Mouse (Mus musculus): ENCODE measurements around the gene Cldn22. TPM values are rescaled to one million over a fixed set of nuclear protein-coding genes. Genes with fewer than 3 reads are reported as not detected.

Cldn22 gene
- polyA plus RNA-seq (2015; fragmentation: Nextera tagmentation; extraction: Ambion mirVana), result not detected in 2 replicates

DNA sequence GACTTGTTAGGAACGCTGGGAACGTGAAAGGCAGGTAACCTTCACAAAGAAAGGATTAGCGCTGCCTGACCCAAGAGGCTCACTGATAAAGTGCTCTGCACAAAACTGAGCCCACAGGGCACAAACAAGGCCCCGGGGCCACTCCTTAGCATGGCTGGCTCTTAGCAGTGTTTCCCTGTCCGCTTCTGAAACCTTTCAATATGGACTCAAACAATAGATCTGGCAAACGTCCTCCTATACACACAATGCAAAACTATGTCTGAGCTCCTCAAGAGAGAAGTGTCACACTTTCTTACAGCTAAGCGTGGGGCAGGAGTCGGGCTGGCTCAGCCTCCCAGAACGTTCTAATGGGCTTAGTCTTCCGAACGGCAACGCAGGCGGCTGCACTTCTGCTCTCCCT lies at the start of gene Cldn22:
TSS of gene Cldn22 (plus strand) at position 301 of the 400 bp plus-strand sequence.
- ATAC-seq, result no peak
- no peaks in the 10 kb centered on the region for H3K9me3 ChIP-seq (ENCODE audit: low read length)
- no peak within 1 kb of the TSS for H3K9ac ChIP-seq (replicated peaks)
- no peaks in the 10 kb centered on the region for H3K27me3 ChIP-seq (ENCODE audit: insufficient read depth, low read length)
- no peaks in the 10 kb centered on the region for H3K36me3 ChIP-seq (replicated peaks; ENCODE audit: insufficient read depth, low read length)
- no peaks in the 10 kb centered on the region for H3K4me1 ChIP-seq (ENCODE audit: insufficient read depth)
- WGBS (ENCODE audit: insufficient replicate concordance), result 76% methylated on average over 13 of the region's 13 CpGs
- TF ChIP-seq EP300 (IDR thresholded peaks at IDR 0.05; ENCODE audit: low read depth) (no peak), CTCF (IDR thresholded peaks at IDR 0.05; ENCODE audit: low read depth) (no peak)
- no peak within 1 kb of the TSS for H3K4me3 ChIP-seq (ENCODE audit: low read depth, low read length)
- no peak for DNase-seq
- H3K27ac ChIP-seq (ENCODE audit: low read depth), result no peak within 1 kb of the TSS
- H3K4me2 ChIP-seq (ENCODE audit: low read depth, low read length), result no peak within 1 kb of the TSS

DNA sequence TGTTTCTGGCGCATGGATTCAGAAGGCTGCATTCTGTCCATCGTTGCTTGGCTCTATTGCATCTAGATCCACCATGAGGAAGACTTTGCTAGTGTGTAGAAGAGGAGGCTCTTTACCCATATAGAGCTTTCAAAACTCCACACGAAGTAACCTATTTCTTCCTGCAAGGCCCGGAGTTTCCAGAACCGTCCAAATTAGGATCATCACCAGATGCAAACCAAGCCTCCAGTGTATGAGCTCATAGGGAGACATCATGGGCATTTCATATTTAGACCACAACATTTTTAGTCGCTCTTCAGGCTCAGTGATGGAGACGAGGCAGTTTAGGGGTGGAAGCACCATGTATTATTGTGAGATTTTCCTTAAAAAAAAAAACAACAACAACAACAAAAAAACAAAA lies 46.9 kb upstream of the Cldn22 start:
- Histone ChIP-seq H3K9ac (replicated peaks) (no peak overlapping the region), H3K4me1 (ENCODE audit: insufficient read depth) (no peaks in the 10 kb centered on the region), H3K27ac (ENCODE audit: low read depth) (no peak overlapping the region), H3K27me3 (ENCODE audit: insufficient read depth, low read length) (no peaks in the 10 kb centered on the region), H3K4me3 (ENCODE audit: low read depth, low read length) (no peak overlapping the region), H3K9me3 (ENCODE audit: low read length) (no peaks in the 10 kb centered on the region), H3K36me3 (replicated peaks; ENCODE audit: insufficient read depth, low read length) (no peaks in the 10 kb centered on the region), H3K4me2 (ENCODE audit: low read depth, low read length) (no peak overlapping the region)
- ATAC-seq, result no peak
- DNase-seq, result no peak
- TF ChIP-seq CTCF (IDR thresholded peaks at IDR 0.05; ENCODE audit: low read depth) (no peak), EP300 (IDR thresholded peaks at IDR 0.05; ENCODE audit: low read depth) (no peak)
- 87% methylated on average over 7 of the region's 7 CpGs for WGBS (ENCODE audit: insufficient replicate concordance)

DNA sequence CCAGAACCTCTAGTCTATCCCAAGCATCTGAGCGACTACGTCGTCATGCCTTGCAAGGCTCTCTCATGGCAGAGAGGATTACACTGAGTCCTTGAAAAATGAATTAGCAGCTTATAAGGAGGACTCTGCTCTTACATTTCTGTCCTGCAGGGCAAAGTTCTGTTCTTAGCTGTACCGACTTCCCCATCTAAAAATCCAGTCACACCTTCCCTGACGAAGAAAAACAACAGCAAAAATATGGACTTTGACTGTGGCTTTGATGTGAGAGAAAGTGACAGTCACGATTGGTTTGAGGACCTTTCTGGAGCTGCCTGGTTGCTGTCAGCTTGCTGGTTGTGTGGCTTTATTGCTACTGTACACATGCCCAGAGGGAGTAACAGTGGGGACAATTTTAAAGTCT lies 44.7 kb upstream of the Cldn22 start:
- DNase-seq (no peak), ATAC-seq (no peak)
- Histone ChIP-seq H3K4me2 (ENCODE audit: low read depth, low read length) (no peak overlapping the region), H3K9me3 (ENCODE audit: low read length) (no peaks in the 10 kb centered on the region), H3K9ac (replicated peaks) (no peak overlapping the region), H3K4me1 (ENCODE audit: insufficient read depth) (no peaks in the 10 kb centered on the region), H3K27me3 (ENCODE audit: insufficient read depth, low read length) (no peaks in the 10 kb centered on the region), H3K36me3 (replicated peaks; ENCODE audit: insufficient read depth, low read length) (no peaks in the 10 kb centered on the region), H3K27ac (ENCODE audit: low read depth) (no peak overlapping the region), H3K4me3 (ENCODE audit: low read depth, low read length) (no peak overlapping the region)
- TF ChIP-seq EP300 (IDR thresholded peaks at IDR 0.05; ENCODE audit: low read depth) (no peak), CTCF (IDR thresholded peaks at IDR 0.05; ENCODE audit: low read depth) (no peak)
- 69% methylated on average over 6 of the region's 6 CpGs for WGBS (ENCODE audit: insufficient replicate concordance)

DNA sequence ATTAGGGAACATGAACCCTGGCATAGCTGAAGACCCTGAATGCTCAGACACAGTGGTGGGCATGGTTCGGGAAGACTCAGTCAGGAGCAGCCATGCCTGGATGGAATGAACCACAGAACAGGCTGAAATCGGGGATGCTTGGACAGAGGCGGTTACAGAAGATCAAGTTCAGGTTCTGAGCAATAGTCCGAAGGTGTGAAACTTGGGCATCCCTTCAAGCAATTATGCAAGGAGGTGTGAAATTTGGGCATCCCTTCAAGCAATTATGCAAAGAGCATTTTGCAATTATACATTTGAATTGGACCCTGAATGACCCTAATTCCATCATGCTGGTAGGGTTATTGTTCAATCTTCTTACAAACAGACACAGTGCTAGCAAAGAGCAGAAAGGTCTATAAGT lies 42.4 kb upstream of the Cldn22 start:
- no peaks in the 10 kb centered on the region for H3K4me1 ChIP-seq (ENCODE audit: insufficient read depth)
- WGBS (ENCODE audit: insufficient replicate concordance), result 81% methylated on average over 4 of the region's 4 CpGs
- no peak for TF ChIP-seq CTCF (IDR thresholded peaks at IDR 0.05; ENCODE audit: low read depth)
- TF ChIP-seq EP300 (IDR thresholded peaks at IDR 0.05; ENCODE audit: low read depth), result no peak
- no peak overlapping the region for H3K4me3 ChIP-seq (ENCODE audit: low read depth, low read length)
- no peak overlapping the region for H3K9ac ChIP-seq (replicated peaks)
- H3K4me2 ChIP-seq (ENCODE audit: low read depth, low read length), result no peak overlapping the region
- no peak for ATAC-seq
- no peak overlapping the region for H3K27ac ChIP-seq (ENCODE audit: low read depth)
- no peaks in the 10 kb centered on the region for H3K9me3 ChIP-seq (ENCODE audit: low read length)
- DNase-seq, result no peak
- no peaks in the 10 kb centered on the region for H3K27me3 ChIP-seq (ENCODE audit: insufficient read depth, low read length)
- no peaks in the 10 kb centered on the region for H3K36me3 ChIP-seq (replicated peaks; ENCODE audit: insufficient read depth, low read length)

DNA sequence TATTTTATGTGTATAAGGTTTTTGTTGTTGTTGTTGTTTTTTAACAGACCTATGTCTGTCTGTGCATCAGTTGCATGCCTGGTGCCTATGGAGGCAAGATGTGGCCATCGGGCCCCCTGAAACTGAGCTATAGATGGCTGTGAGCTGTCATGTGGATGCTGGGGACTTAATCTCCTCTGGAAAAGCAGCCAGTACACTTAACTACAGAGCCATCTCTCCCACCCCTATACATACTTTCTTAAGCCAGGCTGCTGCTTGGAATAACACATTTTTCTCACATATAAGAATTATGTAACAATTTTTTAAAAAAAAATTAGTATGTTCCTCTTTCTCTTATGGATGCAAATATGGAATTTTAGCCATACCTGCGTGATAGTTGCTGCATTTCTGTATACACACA lies 40.7 kb upstream of the Cldn22 start:
- 78% methylated on average over 2 of the region's 2 CpGs for WGBS (ENCODE audit: insufficient replicate concordance)
- DNase-seq, result no peak
- no peak overlapping the region for H3K9ac ChIP-seq (replicated peaks)

DNA sequence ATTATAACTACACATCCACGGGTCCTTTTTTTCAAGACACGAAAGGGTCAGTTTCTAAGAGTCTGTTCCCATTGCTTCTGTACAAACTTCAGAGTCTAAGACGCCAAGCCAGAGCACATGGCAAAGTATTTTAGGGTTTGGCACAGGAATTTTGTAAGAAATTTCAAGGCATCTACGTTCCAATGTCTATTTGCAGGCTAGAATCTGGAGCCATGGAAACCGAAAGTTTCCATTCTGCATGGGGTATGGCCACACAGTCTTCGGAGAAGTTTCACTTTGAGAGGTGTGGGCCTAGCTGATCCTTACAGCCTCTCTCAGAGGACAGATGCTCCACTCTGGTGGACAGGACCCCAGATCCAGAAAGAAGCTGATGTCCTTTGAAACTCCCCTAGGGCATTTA lies 40.3 kb upstream of the Cldn22 start:
- ATAC-seq (no peak), DNase-seq (no peak)
- Histone ChIP-seq H3K9ac (replicated peaks) (no peak overlapping the region), H3K27me3 (ENCODE audit: insufficient read depth, low read length) (no peaks in the 10 kb centered on the region), H3K4me2 (ENCODE audit: low read depth, low read length) (no peak overlapping the region), H3K4me1 (ENCODE audit: insufficient read depth) (no peaks in the 10 kb centered on the region), H3K4me3 (ENCODE audit: low read depth, low read length) (no peak overlapping the region), H3K36me3 (replicated peaks; ENCODE audit: insufficient read depth, low read length) (no peaks in the 10 kb centered on the region), H3K9me3 (ENCODE audit: low read length) (no peaks in the 10 kb centered on the region), H3K27ac (ENCODE audit: low read depth) (no peak overlapping the region)
- TF ChIP-seq CTCF (IDR thresholded peaks at IDR 0.05; ENCODE audit: low read depth) (no peak), EP300 (IDR thresholded peaks at IDR 0.05; ENCODE audit: low read depth) (no peak)
- WGBS (ENCODE audit: insufficient replicate concordance), result 81% methylated on average over 6 of the region's 6 CpGs

More for the DNA sequence above, 40.7 kb upstream of the Cldn22 start:
- no peak for TF ChIP-seq CTCF (IDR thresholded peaks at IDR 0.05; ENCODE audit: low read depth)
- no peak for TF ChIP-seq EP300 (IDR thresholded peaks at IDR 0.05; ENCODE audit: low read depth)
- ATAC-seq, result no peak
- Histone ChIP-seq H3K36me3 (replicated peaks; ENCODE audit: insufficient read depth, low read length) (no peaks in the 10 kb centered on the region), H3K27ac (ENCODE audit: low read depth) (no peak overlapping the region), H3K4me2 (ENCODE audit: low read depth, low read length) (no peak overlapping the region), H3K4me3 (ENCODE audit: low read depth, low read length) (no peak overlapping the region), H3K4me1 (ENCODE audit: insufficient read depth) (no peaks in the 10 kb centered on the region), H3K9me3 (ENCODE audit: low read length) (no peaks in the 10 kb centered on the region), H3K27me3 (ENCODE audit: insufficient read depth, low read length) (no peaks in the 10 kb centered on the region)

DNA sequence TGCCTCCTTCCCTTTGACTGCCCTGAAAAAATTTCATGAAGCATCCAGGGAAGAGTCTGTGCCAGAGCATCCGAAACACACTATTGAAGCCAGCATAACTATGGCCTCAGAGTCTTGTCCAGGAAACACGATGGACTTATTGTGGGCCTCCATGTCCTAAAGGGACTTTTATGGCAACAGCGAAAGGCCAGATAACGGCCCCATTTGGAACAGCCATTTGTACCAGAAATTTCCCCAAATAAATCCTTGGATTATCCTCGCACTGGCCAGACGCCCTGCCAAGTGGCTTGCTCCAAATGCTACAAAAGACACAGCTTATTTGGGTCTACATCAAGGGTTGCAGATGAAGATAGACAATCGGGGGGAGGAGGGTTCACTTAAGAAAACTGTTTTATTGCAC lies 39.8 kb upstream of the Cldn22 start:
- ATAC-seq (no peak), DNase-seq (no peak)
- WGBS (ENCODE audit: insufficient replicate concordance), result 76% methylated on average over 7 of the region's 7 CpGs
- Histone ChIP-seq H3K36me3 (replicated peaks; ENCODE audit: insufficient read depth, low read length) (no peaks in the 10 kb centered on the region), H3K9me3 (ENCODE audit: low read length) (no peaks in the 10 kb centered on the region), H3K4me1 (ENCODE audit: insufficient read depth) (no peaks in the 10 kb centered on the region), H3K27me3 (ENCODE audit: insufficient read depth, low read length) (no peaks in the 10 kb centered on the region), H3K4me2 (ENCODE audit: low read depth, low read length) (no peak overlapping the region), H3K4me3 (ENCODE audit: low read depth, low read length) (no peak overlapping the region), H3K9ac (replicated peaks) (no peak overlapping the region), H3K27ac (ENCODE audit: low read depth) (no peak overlapping the region)
- TF ChIP-seq EP300 (IDR thresholded peaks at IDR 0.05; ENCODE audit: low read depth) (no peak), CTCF (IDR thresholded peaks at IDR 0.05; ENCODE audit: low read depth) (no peak)
